Mouse (Mus musculus) CH12.LX (cell line): ENCODE results near the gene Ncoa1.

ENCODE experiments used
- CHD2 ChIP-seq: IDR thresholded peaks from 2 replicates; pipeline ENCODE4 v1.6.1; 2011; ENCODE audit warnings: low read length, improper control_type of control experiment
- CTCF ChIP-seq, 2 experiments: IDR thresholded peaks in 1 of 2; conservative IDR thresholded peaks in 1 of 2; 2 replicates each; pipeline ENCODE4 v1.5.1; 2011 to 2012; ENCODE audit warnings: low read depth in 2 of 2, low read length in 2 of 2, improper control_type of control experiment in 1 of 2, inconsistent platforms in 1 of 2, mild to moderate bottlenecking in 1 of 2, moderate library complexity in 1 of 2
- EP300 ChIP-seq: IDR thresholded peaks from 2 replicates; pipeline ENCODE4 v1.6.1; 2011; ENCODE audit warnings: low read length, improper control_type of control experiment
- ETS1 ChIP-seq: conservative IDR thresholded peaks from 2 replicates; pipeline ENCODE4 v1.6.1; 2012; ENCODE audit warnings: low read depth, mild to moderate bottlenecking, inconsistent platforms, low read length, improper control_type of control experiment, moderate library complexity
- HCFC1 ChIP-seq: IDR thresholded peaks from 2 replicates; pipeline ENCODE4 v1.6.1; 2012; ENCODE audit warnings: low read depth, mild to moderate bottlenecking, inconsistent platforms, low read length, improper control_type of control experiment
- MAFK ChIP-seq: IDR thresholded peaks from 2 replicates; pipeline ENCODE4 v1.6.1; 2011; ENCODE audit warnings: low read length, improper control_type of control experiment; ENCODE audit not compliant: insufficient replicate concordance
- MEF2A ChIP-seq: IDR thresholded peaks from 2 replicates; pipeline ENCODE4 v1.6.1; 2014; ENCODE audit warnings: low read depth, mild to moderate bottlenecking, inconsistent platforms, low read length, improper control_type of control experiment, borderline replicate concordance
- NRF1 ChIP-seq: IDR thresholded peaks from 2 replicates; pipeline ENCODE4 v1.6.1; 2014; ENCODE audit warnings: low read depth, mild to moderate bottlenecking, inconsistent platforms, low read length, improper control_type of control experiment, moderate library complexity
- POLR2A ChIP-seq: IDR thresholded peaks from 2 replicates; pipeline ENCODE4 v1.6.1; 2011; ENCODE audit warnings: low read depth, mild to moderate bottlenecking, improper control_type of control experiment, low read length
- SMC3 ChIP-seq: IDR thresholded peaks from 2 replicates; pipeline ENCODE4 v1.6.1; 2011; ENCODE audit warnings: low read depth, low read length, improper control_type of control experiment
- TBP ChIP-seq: conservative IDR thresholded peaks from 2 replicates; pipeline ENCODE4 v1.6.1; 2011; ENCODE audit warnings: low read depth, low read length, improper control_type of control experiment
- USF1 ChIP-seq: IDR thresholded peaks from 2 replicates; pipeline ENCODE4 v1.6.1; 2014; ENCODE audit warnings: low read depth, mild to moderate bottlenecking, inconsistent platforms, low read length, improper control_type of control experiment
- ZNF384 ChIP-seq: IDR thresholded peaks from 2 replicates; pipeline ENCODE4 v1.6.1; 2012; ENCODE audit warnings: low read depth, low read length, improper control_type of control experiment, inconsistent platforms

GRCm38 (mm10) chr12:4252742-4253655 is 224.0 kb downstream of the Ncoa1 start:
- TF ChIP-seq ETS1 (no peak), MEF2A (no peak), ZNF384 (no peak), USF1 (no peak), CTCF (conservative IDR thresholded peaks at IDR 0.05 in 1 of 2, IDR thresholded peaks at IDR 0.05 in 1 of 2; ENCODE audit: low read depth in 2 of 2, low read length in 2 of 2) (no peak), NRF1 (no peak), EP300 (no peak), CHD2 (no peak), HCFC1 (no peak), MAFK (no peak), POLR2A (no peak), SMC3 (no peak), TBP (no peak)
